Mouse (Mus musculus): ENCODE measurements around the gene Wdr83os. TPM values are rescaled to one million over a fixed set of nuclear protein-coding genes. Genes with fewer than 3 reads are reported as not detected.

The Wdr83os gene
- total and polyA plus RNA-seq, 3 experiments = 26.2 to 143 TPM; not detected in 1

GRCm38 (mm10) chr8:85074167-85074566 lies 6.4 kb upstream of the Wdr83os start:
- H3K27ac ChIP-seq (ENCODE audit: control insufficient read depth, low read depth, low read length) = no peak overlapping the region
- TF ChIP-seq TBP (IDR thresholded peaks at IDR 0.05; ENCODE audit: low read depth, low read length) = no peak
- no peak for TF ChIP-seq ZMIZ1 (IDR thresholded peaks at IDR 0.05; ENCODE audit: low read depth, low read length)
- no peak for TF ChIP-seq SMC3 (IDR thresholded peaks at IDR 0.05; ENCODE audit: low read depth, low read length)
- TF ChIP-seq CHD2 (IDR thresholded peaks at IDR 0.05; ENCODE audit: low read length) = no peak
- no peak for TF ChIP-seq USF2 (IDR thresholded peaks at IDR 0.05; ENCODE audit: borderline replicate concordance in 1 of 2, insufficient read depth in 1 of 2, low read depth in 1 of 2, low read length in 2 of 2)
- TF ChIP-seq ELF1 (IDR thresholded peaks at IDR 0.05; ENCODE audit: low read depth, low read length) = no peak
- no peak for TF ChIP-seq POLR2A (IDR thresholded peaks at IDR 0.05; ENCODE audit: control insufficient read depth in 1 of 2, insufficient read depth in 1 of 2, low read depth in 1 of 2, low read length in 2 of 2, poor library complexity in 1 of 2)
- peaks cover 15% of the 10 kb centered on the region for H3K79me2 ChIP-seq (ENCODE audit: control insufficient read depth, insufficient read depth, low read length, poor library complexity)
- peaks cover 2 to 12% of the 10 kb centered on the region in 2 experiments; a peak in 3 of 4 replicates for H3K4me1 ChIP-seq (ENCODE audit: control insufficient read depth in 1 of 2, insufficient read depth in 2 of 2, low read length in 2 of 2)
- DNase-seq (ENCODE audit: low read depth, low spot score) = no peak
- no peak overlapping the region for H3K9ac ChIP-seq (ENCODE audit: control insufficient read depth, low read depth, low read length, poor library complexity, severe bottlenecking)
- peaks cover 2 to 8% of the 10 kb centered on the region in 2 experiments for H3K36me3 ChIP-seq (ENCODE audit: control insufficient read depth in 1 of 2, insufficient read depth in 2 of 2, low read length in 2 of 2)
- no peaks in the 10 kb centered on the region for H3K27me3 ChIP-seq (ENCODE audit: control insufficient read depth in 1 of 2, insufficient read depth in 2 of 2, low read length in 2 of 2)
- no peaks in the 10 kb centered on the region for H3K9me3 ChIP-seq (replicated peaks; ENCODE audit: insufficient read depth, low read length)
- H3K4me3 ChIP-seq (ENCODE audit: control insufficient read depth in 1 of 2, insufficient read depth in 1 of 2, low read depth in 2 of 2, low read length in 2 of 2) = no peak overlapping the region

GRCm38 (mm10) chr8:85074617-85075016 lies 5.9 kb upstream of the Wdr83os start:
- H3K4me1 ChIP-seq (ENCODE audit: control insufficient read depth in 1 of 2, insufficient read depth in 2 of 2, low read length in 2 of 2) = peaks cover 2 to 14% of the 10 kb centered on the region in 2 experiments; a peak in 3 of 4 replicates
- DNase-seq (ENCODE audit: low read depth, low spot score) = no peak

DNA sequence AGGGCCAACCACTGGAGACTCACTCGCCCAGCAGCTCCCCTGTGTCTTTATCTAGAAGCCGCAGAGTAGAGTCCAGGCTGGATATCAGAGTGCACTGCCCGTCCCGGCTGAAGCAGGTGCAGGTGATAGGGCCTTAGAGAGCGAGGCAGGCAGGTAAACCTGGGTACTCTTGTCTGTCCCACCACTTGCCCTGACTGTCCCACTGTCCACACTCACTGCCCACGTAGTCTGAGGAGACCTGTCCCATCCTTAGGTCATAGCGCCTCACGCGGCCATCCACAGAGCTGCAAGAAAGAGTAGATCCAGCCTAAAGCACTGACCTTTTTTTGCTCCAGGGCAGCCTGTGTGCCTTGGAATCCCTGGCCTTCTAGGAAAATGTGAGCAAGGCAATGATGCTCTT lies 4.5 kb upstream of the Wdr83os start:
- Histone ChIP-seq H3K4me3 (ENCODE audit: control insufficient read depth in 1 of 2, insufficient read depth in 1 of 2, low read depth in 2 of 2, low read length in 2 of 2) (no peak overlapping the region), H3K9me3 (replicated peaks; ENCODE audit: insufficient read depth, low read length) (no peaks in the 10 kb centered on the region), H3K79me2 (ENCODE audit: control insufficient read depth, insufficient read depth, low read length, poor library complexity) (peaks cover 25% of the 10 kb centered on the region), H3K4me1 (ENCODE audit: control insufficient read depth in 1 of 2, insufficient read depth in 2 of 2, low read length in 2 of 2) (peaks cover 1 to 10% of the 10 kb centered on the region in 2 experiments; a peak in 3 of 4 replicates), H3K9ac (ENCODE audit: control insufficient read depth, low read depth, low read length, poor library complexity, severe bottlenecking) (no peak overlapping the region), H3K27ac (ENCODE audit: control insufficient read depth, low read depth, low read length) (no peak overlapping the region), H3K27me3 (ENCODE audit: control insufficient read depth in 1 of 2, insufficient read depth in 2 of 2, low read length in 2 of 2) (no peaks in the 10 kb centered on the region), H3K36me3 (ENCODE audit: control insufficient read depth in 1 of 2, insufficient read depth in 2 of 2, low read length in 2 of 2) (peaks cover 2 to 4% of the 10 kb centered on the region in 2 experiments)
- DNase-seq (ENCODE audit: low read depth, low spot score) = no peak
- peak in 1 of 3 experiments; percentile 7; a peak in 1 of 6 replicates for TF ChIP-seq CTCF (IDR thresholded peaks at IDR 0.05 in 2 of 3, conservative IDR thresholded peaks at IDR 0.05 in 1 of 3; ENCODE audit: control insufficient read depth in 1 of 3, insufficient read depth in 1 of 3, low read depth in 2 of 3, low read length in 3 of 3, poor library complexity in 1 of 3, severe bottlenecking in 1 of 3)
- TF ChIP-seq POLR2A (IDR thresholded peaks at IDR 0.05; ENCODE audit: control insufficient read depth in 1 of 2, insufficient read depth in 1 of 2, low read depth in 1 of 2, low read length in 2 of 2, poor library complexity in 1 of 2) = peak in 1 of 2 experiments; percentile 11; a peak in 1 of 4 replicates
- no peak for TF ChIP-seq USF2 (IDR thresholded peaks at IDR 0.05; ENCODE audit: borderline replicate concordance in 1 of 2, insufficient read depth in 1 of 2, low read depth in 1 of 2, low read length in 2 of 2)

More at GRCm38 (mm10) chr8:85074617-85075016, 5.9 kb upstream of the Wdr83os start:
- Histone ChIP-seq H3K36me3 (ENCODE audit: control insufficient read depth in 1 of 2, insufficient read depth in 2 of 2, low read length in 2 of 2) (peaks cover 2 to 8% of the 10 kb centered on the region in 2 experiments), H3K27ac (ENCODE audit: control insufficient read depth, low read depth, low read length) (no peak overlapping the region), H3K27me3 (ENCODE audit: control insufficient read depth in 1 of 2, insufficient read depth in 2 of 2, low read length in 2 of 2) (no peaks in the 10 kb centered on the region), H3K9ac (ENCODE audit: control insufficient read depth, low read depth, low read length, poor library complexity, severe bottlenecking) (no peak overlapping the region), H3K9me3 (replicated peaks; ENCODE audit: insufficient read depth, low read length) (no peaks in the 10 kb centered on the region), H3K4me3 (ENCODE audit: control insufficient read depth in 1 of 2, insufficient read depth in 1 of 2, low read depth in 2 of 2, low read length in 2 of 2) (no peak overlapping the region), H3K79me2 (ENCODE audit: control insufficient read depth, insufficient read depth, low read length, poor library complexity) (peaks cover 16% of the 10 kb centered on the region)
- TF ChIP-seq JUND (IDR thresholded peaks at IDR 0.05; ENCODE audit: low read depth, low read length) (no peak), TBP (IDR thresholded peaks at IDR 0.05; ENCODE audit: low read depth, low read length) (no peak), KAT2A (conservative IDR thresholded peaks at IDR 0.05; ENCODE audit: low read depth, low read length) (no peak), TAL1 (IDR thresholded peaks at IDR 0.05; ENCODE audit: low read length) (no peak), EP300 (IDR thresholded peaks at IDR 0.05; ENCODE audit: low read depth in 1 of 2, low read length in 2 of 2) (no peak), MAFK (IDR thresholded peaks at IDR 0.05; ENCODE audit: borderline replicate concordance, low read depth, low read length) (no peak), ZC3H11A (IDR thresholded peaks at IDR 0.05; ENCODE audit: low read depth, low read length) (no peak), MAZ (IDR thresholded peaks at IDR 0.05; ENCODE audit: low read depth, low read length) (no peak), E2F4 (IDR thresholded peaks at IDR 0.05; ENCODE audit: borderline replicate concordance, low read depth, low read length) (no peak)

All from MEL (cell line).